Mouse (Mus musculus) heart, embryonic 12.5 days (tissue): ENCODE measurements around the gene Gm11985. TPM values are rescaled to one million over a fixed set of nuclear protein-coding genes. Genes with fewer than 3 reads are reported as not detected.

Source experiments
- ATAC-seq: fragments of 200-750 bp; cut with Nextera tagmentation; 2 replicates; pipeline ENCODE4 v1.8.0; 2017; ENCODE audit warnings: moderate TSS enrichment, moderate library complexity; ENCODE audit not compliant: insufficient number of reproducible peaks, low FRiP score
- H3K27ac ChIP-seq: fragments of 300-500 bp; sonication (generic); 2 replicates; pipeline ENCODE4 v1.5.1; 2016; ENCODE audit warnings: mild to moderate bottlenecking, moderate library complexity; ENCODE audit not compliant: poor library complexity, severe bottlenecking
- H3K27me3 ChIP-seq: fragments of 300-500 bp; sonication (generic); replicated peaks from 2 replicates; pipeline ENCODE4 v1.6.1; 2016; ENCODE audit warnings: mild to moderate bottlenecking, moderate library complexity
- H3K36me3 ChIP-seq: fragments of 300-500 bp; sonication (generic); 2 replicates; pipeline ENCODE4 v1.6.1; 2016; ENCODE audit warnings: mild to moderate bottlenecking, moderate library complexity
- H3K4me1 ChIP-seq: fragments of 300-500 bp; sonication (generic); replicated peaks from 2 replicates; pipeline ENCODE4 v1.6.1; 2016; ENCODE audit warnings: mild to moderate bottlenecking
- H3K4me2 ChIP-seq: fragments of 300-500 bp; sonication (generic); 2 replicates; pipeline ENCODE4 v1.6.1; 2016; ENCODE audit warnings: mild to moderate bottlenecking, moderate library complexity
- H3K4me3 ChIP-seq: fragments of 300-500 bp; sonication (generic); 2 replicates; pipeline ENCODE4 v1.5.1; 2016; ENCODE audit warnings: mild to moderate bottlenecking
- H3K9ac ChIP-seq: fragments of 300-500 bp; sonication (generic); 2 replicates; pipeline ENCODE4 v1.6.1; 2016; ENCODE audit warnings: mild to moderate bottlenecking, moderate library complexity
- H3K9me3 ChIP-seq: fragments of 300-500 bp; sonication (generic); replicated peaks from 2 replicates; pipeline ENCODE4 v1.6.1; 2016; ENCODE audit warnings: mild to moderate bottlenecking, moderate library complexity
- WGBS: fragments of 180-500 bp; shearing (Covaris S2); methylation state at CpG from one replicate; pipeline ENCODE4 v1.1.7; 2016; 5-methylcytosine and 5-hydroxymethylcytosine counted together
- polyA plus RNA-seq: library from polyadenylated mRNA; unstranded; fragments of >200 nt; fragmentation: Nextera tagmentation; extraction: Ambion mirVana; gene quantifications from 2 replicates; pipeline ENCODE4 v1.2.1, GENCODE M21; 2016

The Gm11985 gene
- polyA plus RNA-seq, 1 experiment from 2014 or later = not detected

DNA sequence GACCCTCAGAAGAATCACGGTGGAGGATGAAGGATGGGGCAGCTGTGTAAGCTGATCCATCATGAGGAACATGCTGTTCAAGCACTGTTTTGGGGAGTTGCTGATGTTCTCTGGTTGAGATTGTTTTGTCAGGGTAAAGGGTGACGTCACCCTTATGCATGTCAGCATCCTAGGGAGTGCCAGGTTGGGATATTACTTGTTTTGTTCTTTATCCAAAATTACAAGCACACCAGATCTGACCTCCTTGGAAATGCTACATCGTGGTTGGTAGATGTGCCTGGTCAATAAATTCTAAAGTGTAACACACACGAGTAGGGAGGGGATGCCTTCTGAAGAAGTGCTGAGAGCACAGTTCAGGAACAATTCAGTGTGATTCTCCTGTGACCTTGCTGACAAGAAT lies 31.9 kb downstream of the Gm11985 start:
- H3K4me2 ChIP-seq = no peak overlapping the region
- H3K4me1 ChIP-seq = peaks cover 8% of the 10 kb centered on the region
- no peaks in the 10 kb centered on the region for H3K27me3 ChIP-seq
- no peak overlapping the region for H3K27ac ChIP-seq
- no peaks in the 10 kb centered on the region for H3K9me3 ChIP-seq
- H3K9ac ChIP-seq = no peak overlapping the region
- no peaks in the 10 kb centered on the region for H3K36me3 ChIP-seq
- no peak overlapping the region for H3K4me3 ChIP-seq
- WGBS = 64% methylated on average over 4 of the region's 4 CpGs
- ATAC-seq = no peak

DNA sequence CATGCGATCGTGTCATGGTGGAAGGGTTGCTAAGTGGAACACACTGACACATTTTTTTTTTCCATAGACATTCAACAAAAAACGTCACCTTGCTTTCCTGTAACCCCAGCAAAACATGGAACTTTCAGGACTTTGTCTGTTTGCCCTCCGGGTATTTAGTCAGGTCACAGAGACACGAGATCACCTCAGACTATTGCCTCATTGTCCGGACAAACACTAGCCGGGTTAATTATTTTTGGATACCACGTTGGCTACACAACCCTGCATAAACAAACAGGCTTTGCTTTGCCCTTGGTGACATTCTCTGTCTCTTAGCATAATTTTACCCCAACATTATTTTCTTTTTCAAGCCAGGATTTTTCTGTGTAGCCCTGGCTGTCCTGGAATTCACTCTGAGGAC lies 35.3 kb downstream of the Gm11985 start:
- Histone ChIP-seq H3K4me3 (no peak overlapping the region), H3K9me3 (no peaks in the 10 kb centered on the region), H3K36me3 (no peaks in the 10 kb centered on the region), H3K27ac (no peak overlapping the region), H3K9ac (no peak overlapping the region), H3K4me2 (no peak overlapping the region), H3K27me3 (no peaks in the 10 kb centered on the region), H3K4me1 (no peaks in the 10 kb centered on the region)
- ATAC-seq = no peak
- 82% methylated on average over 8 of the region's 8 CpGs for WGBS

GRCm38 (mm10) chr11:7152371-7152770 lies 36.0 kb downstream of the Gm11985 start:
- no peak overlapping the region for H3K4me2 ChIP-seq
- H3K4me1 ChIP-seq = no peaks in the 10 kb centered on the region
- ATAC-seq = no peak
- 91% methylated on average over 12 of the region's 12 CpGs for WGBS
- no peaks in the 10 kb centered on the region for H3K36me3 ChIP-seq
- no peaks in the 10 kb centered on the region for H3K9me3 ChIP-seq
- H3K4me3 ChIP-seq = no peak overlapping the region
- H3K9ac ChIP-seq = no peak overlapping the region
- no peak overlapping the region for H3K27ac ChIP-seq
- 0 out of 2 replicates have a peak, but pooled peaks cover 3% of the 10 kb centered on the region for H3K27me3 ChIP-seq

DNA sequence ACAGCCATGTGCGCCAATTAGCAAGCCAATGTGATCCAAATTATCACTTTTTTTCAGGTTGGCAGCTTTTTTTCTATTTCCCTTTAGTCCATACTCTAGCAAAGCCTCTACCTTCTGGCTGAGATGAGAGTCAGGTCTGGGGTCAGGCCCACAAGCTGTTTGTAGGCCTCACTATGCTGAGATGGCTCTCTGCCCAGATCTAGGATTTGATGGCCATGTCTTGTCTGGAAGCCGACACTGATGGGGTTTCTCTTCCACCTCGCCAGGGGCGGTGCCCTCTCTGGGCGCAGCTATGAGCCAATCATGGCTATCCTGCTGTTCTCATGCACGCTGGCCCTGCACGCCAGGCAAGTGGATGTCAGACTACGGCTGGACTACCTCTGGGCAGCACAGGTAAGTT lies 37.9 kb downstream of the Gm11985 start:
- H3K27me3 ChIP-seq = 0 out of 2 replicates have a peak, but pooled peaks cover 3% of the 10 kb centered on the region
- no peaks in the 10 kb centered on the region for H3K9me3 ChIP-seq
- H3K9ac ChIP-seq = no peak overlapping the region
- H3K27ac ChIP-seq = no peak overlapping the region
- no peak overlapping the region for H3K4me3 ChIP-seq
- 93% methylated on average over 8 of the region's 8 CpGs for WGBS
- ATAC-seq = no peak
- H3K4me1 ChIP-seq = no peaks in the 10 kb centered on the region
- no peak overlapping the region for H3K4me2 ChIP-seq
- no peaks in the 10 kb centered on the region for H3K36me3 ChIP-seq

DNA sequence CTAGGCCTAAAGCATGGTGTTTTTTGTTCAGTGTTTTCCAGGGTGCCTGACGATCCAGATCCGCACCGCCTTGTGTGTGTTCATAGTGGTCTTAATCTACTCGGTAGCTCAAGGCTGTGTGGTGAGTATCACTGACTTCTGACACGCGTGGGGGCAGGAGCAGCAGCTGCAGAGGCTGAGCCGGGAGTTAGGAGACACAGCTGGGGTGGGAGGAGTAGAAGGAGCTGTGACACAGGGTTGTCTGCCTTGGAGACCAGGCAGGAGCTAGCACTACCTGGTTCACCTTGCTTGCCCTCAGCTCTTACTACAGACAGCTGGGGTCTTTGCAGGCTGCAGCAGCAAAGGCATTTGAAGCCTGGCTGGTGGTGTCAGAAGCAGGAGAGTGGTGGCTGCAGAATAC lies 38.9 kb downstream of the Gm11985 start:
- no peak overlapping the region for H3K4me3 ChIP-seq
- ATAC-seq = no peak
- H3K27me3 ChIP-seq = 0 out of 2 replicates have a peak, but pooled peaks cover 3% of the 10 kb centered on the region
- 61% methylated on average over 7 of the region's 7 CpGs for WGBS
- H3K4me2 ChIP-seq = no peak overlapping the region
- H3K9ac ChIP-seq = no peak overlapping the region
- no peaks in the 10 kb centered on the region for H3K4me1 ChIP-seq
- H3K27ac ChIP-seq = no peak overlapping the region
- no peaks in the 10 kb centered on the region for H3K36me3 ChIP-seq
- H3K9me3 ChIP-seq = no peaks in the 10 kb centered on the region

DNA sequence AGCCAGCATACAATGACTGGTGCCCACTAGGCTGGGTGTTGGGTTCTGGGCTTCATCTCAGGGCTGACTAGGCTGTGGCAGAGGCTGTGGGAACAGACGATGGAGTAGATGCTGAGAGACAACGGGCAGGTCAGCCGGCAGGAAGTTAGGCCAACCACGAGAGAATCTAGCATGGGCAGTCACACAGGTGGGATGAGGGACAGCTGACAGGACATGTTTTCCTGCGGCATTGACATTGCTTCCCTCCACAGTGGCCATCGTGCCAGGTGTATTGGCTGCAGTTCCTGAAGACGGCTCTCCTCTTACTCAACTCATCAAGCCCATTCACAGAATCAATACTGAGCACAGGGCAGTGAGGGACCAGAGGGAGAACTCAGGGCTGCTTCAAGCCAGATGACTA lies 40.4 kb downstream of the Gm11985 start:
- WGBS = 83% methylated on average over 7 of the region's 7 CpGs
- H3K9ac ChIP-seq = no peak overlapping the region

GRCm38 (mm10) chr11:7147536-7147935 lies 40.8 kb downstream of the Gm11985 start:
- H3K4me1 ChIP-seq = peaks cover 3% of the 10 kb centered on the region
- no peak overlapping the region for H3K4me3 ChIP-seq

More for the DNA sequence above, 40.4 kb downstream of the Gm11985 start:
- 0 out of 2 replicates have a peak, but pooled peaks cover 3% of the 10 kb centered on the region for H3K27me3 ChIP-seq
- no peak overlapping the region for H3K4me3 ChIP-seq
- no peaks in the 10 kb centered on the region for H3K4me1 ChIP-seq
- H3K9me3 ChIP-seq = no peaks in the 10 kb centered on the region
- H3K27ac ChIP-seq = no peak overlapping the region
- no peak overlapping the region for H3K4me2 ChIP-seq
- H3K36me3 ChIP-seq = no peaks in the 10 kb centered on the region
- ATAC-seq = no peak

DNA sequence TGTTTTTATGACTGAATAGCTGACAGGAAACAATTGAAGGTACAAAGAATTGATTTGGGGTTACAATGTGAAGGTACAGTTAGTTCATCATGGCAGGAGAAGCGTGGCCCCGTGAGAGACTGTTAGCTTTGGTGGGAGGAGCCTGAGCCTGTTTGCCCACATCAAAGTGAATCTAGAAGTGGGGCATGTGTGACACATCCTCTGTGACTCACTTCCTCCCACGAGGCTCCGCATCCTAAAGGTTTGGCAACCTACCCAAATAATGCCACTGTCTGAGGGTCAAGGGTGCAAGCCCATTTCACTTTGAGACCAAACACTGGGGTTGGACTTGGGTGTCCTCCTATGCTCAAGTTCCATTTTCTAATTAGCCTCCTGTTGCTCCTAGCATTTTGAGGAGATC lies 43.1 kb downstream of the Gm11985 start:
- 0 out of 2 replicates have a peak, but pooled peaks cover 3% of the 10 kb centered on the region for H3K27me3 ChIP-seq
- no peaks in the 10 kb centered on the region for H3K36me3 ChIP-seq
- no peak overlapping the region for H3K27ac ChIP-seq
- H3K4me1 ChIP-seq = peaks cover 6% of the 10 kb centered on the region
- no peak overlapping the region for H3K9ac ChIP-seq
- no peak for ATAC-seq
- no peak overlapping the region for H3K4me3 ChIP-seq
- H3K9me3 ChIP-seq = no peaks in the 10 kb centered on the region
- no peak overlapping the region for H3K4me2 ChIP-seq
- WGBS = 62% methylated on average over 4 of the region's 4 CpGs

More at GRCm38 (mm10) chr11:7147536-7147935, 40.8 kb downstream of the Gm11985 start:
- ATAC-seq = no peak
- Histone ChIP-seq H3K36me3 (no peaks in the 10 kb centered on the region), H3K9ac (no peak overlapping the region), H3K27ac (no peak overlapping the region), H3K27me3 (0 out of 2 replicates have a peak, but pooled peaks cover 3% of the 10 kb centered on the region), H3K9me3 (no peaks in the 10 kb centered on the region), H3K4me2 (no peak overlapping the region)
- 90% methylated on average over 8 of the region's 8 CpGs for WGBS

- H3K4me2 ChIP-seq = no peak overlapping the region
- H3K9ac ChIP-seq = no peak overlapping the region
- WGBS = 79% methylated on average over 11 of the region's 11 CpGs
- H3K27ac ChIP-seq = no peak overlapping the region
- peaks cover 6% of the 10 kb centered on the region for H3K4me1 ChIP-seq
- no peak for ATAC-seq
- no peaks in the 10 kb centered on the region for H3K36me3 ChIP-seq
- no peaks in the 10 kb centered on the region for H3K9me3 ChIP-seq
- H3K27me3 ChIP-seq = 0 out of 2 replicates have a peak, but pooled peaks cover 3% of the 10 kb centered on the region
- H3K4me3 ChIP-seq = no peak overlapping the region
These were observed 44.0 kb downstream of the Gm11985 start for GRCm38 (mm10) chr11:7144369-7144768.

DNA sequence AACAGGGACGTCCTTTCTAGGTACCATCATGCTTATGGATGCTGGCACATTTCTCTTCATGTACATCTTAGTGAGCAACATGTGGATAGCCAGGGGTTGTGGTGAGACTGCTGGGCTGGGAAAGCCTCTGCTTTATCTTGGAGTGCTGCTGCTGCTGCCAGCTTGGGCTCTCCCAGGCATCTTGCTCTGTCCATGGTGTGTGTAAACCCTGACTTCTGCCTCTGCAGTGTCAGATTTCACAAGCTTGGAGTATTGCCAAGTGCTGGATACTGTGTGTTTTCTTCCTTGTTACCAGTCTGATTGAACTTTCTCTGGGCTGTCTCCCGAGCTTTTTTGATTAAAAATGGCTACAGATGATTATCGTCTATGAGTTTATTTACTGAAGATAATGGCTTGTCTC lies 45.6 kb downstream of the Gm11985 start:
- Histone ChIP-seq H3K9me3 (no peaks in the 10 kb centered on the region), H3K4me2 (no peak overlapping the region), H3K9ac (no peak overlapping the region), H3K4me3 (no peak overlapping the region), H3K27me3 (0 out of 2 replicates have a peak, but pooled peaks cover 1% of the 10 kb centered on the region), H3K27ac (no peak overlapping the region), H3K36me3 (no peaks in the 10 kb centered on the region), H3K4me1 (peaks cover 6% of the 10 kb centered on the region)
- 18% methylated on average over 3 of the region's 3 CpGs for WGBS
- ATAC-seq = no peak

GRCm38 (mm10) chr11:7140449-7140848 lies 47.9 kb downstream of the Gm11985 start:
- no peak overlapping the region for H3K4me2 ChIP-seq
- no peak overlapping the region for H3K4me3 ChIP-seq
- ATAC-seq = no peak; the same call in 1 of the 2 replicates
- no peak overlapping the region for H3K9ac ChIP-seq
- no peak overlapping the region for H3K27ac ChIP-seq
- H3K27me3 ChIP-seq = no peaks in the 10 kb centered on the region
- WGBS = 78% methylated on average over 3 of the region's 3 CpGs
- H3K9me3 ChIP-seq = no peaks in the 10 kb centered on the region
- H3K4me1 ChIP-seq = peaks cover 12% of the 10 kb centered on the region
- no peaks in the 10 kb centered on the region for H3K36me3 ChIP-seq

- no peak overlapping the region for H3K9ac ChIP-seq
- H3K9me3 ChIP-seq = no peaks in the 10 kb centered on the region
- peak; percentile 80 for ATAC-seq
- H3K27me3 ChIP-seq = no peaks in the 10 kb centered on the region
- WGBS = 73% methylated on average over 8 of the region's 8 CpGs
- H3K36me3 ChIP-seq = no peaks in the 10 kb centered on the region
- H3K4me2 ChIP-seq = no peak overlapping the region
- H3K4me3 ChIP-seq = no peak overlapping the region
- peaks cover 14% of the 10 kb centered on the region for H3K4me1 ChIP-seq
- H3K27ac ChIP-seq = 0 out of 2 replicates have a peak overlapping the region, but pooled peaks have one; percentile 6
These were observed 50.0 kb downstream of the Gm11985 start for GRCm38 (mm10) chr11:7138370-7138769.
